Mouse (Mus musculus) lung, adult 2 months (tissue): ENCODE measurements around the gene Cib3. TPM values are rescaled to one million over a fixed set of nuclear protein-coding genes. Genes with fewer than 3 reads are reported as not detected.
A peak's percentile ranks its signal among the peaks of the same experiment; 100 is the strongest.

ENCODE experiments used
- DNase-seq: peaks from one replicate; pipeline ENCODE4 v3.0.0; 2022
- H3K4me1 ChIP-seq: fragments of 200-500 bp; 2 replicates; pipeline ENCODE4 v1.6.1; 2011; ENCODE audit warnings: low read length; ENCODE audit not compliant: control insufficient read depth, insufficient read depth
- H3K4me3 ChIP-seq: fragments of 200-500 bp; replicated peaks from 2 replicates; pipeline ENCODE3; 2011; ENCODE audit warnings: low read depth, mild to moderate bottlenecking, control low read depth, low read length; ENCODE audit errors: extremely low read depth
- CTCF ChIP-seq: fragments of 200-500 bp; IDR thresholded peaks from 2 replicates; pipeline ENCODE4 v1.5.1; 2011; ENCODE audit warnings: mild to moderate bottlenecking, low read length, control low read depth; ENCODE audit not compliant: insufficient read depth
- POLR2A ChIP-seq: fragments of 200-500 bp; IDR thresholded peaks from 2 replicates; pipeline ENCODE4 v1.6.1; 2011; ENCODE audit warnings: low read depth, mild to moderate bottlenecking, control low read depth, low read length, borderline replicate concordance; ENCODE audit errors: extremely low read depth
- WGBS: fragments of 180-500 bp; shearing (Covaris S2); methylation state at CpG from one replicate; pipeline ENCODE4 v1.1.7; 2018; 5-methylcytosine and 5-hydroxymethylcytosine counted together
- polyA plus RNA-seq: library from polyadenylated mRNA; depleted of rRNA; stranded (reverse); fragments of >200 nt; gene quantifications from 2 replicates; pipeline ENCODE4 v1.2.3, GENCODE M21; 2012

Cib3 gene
- polyA plus RNA-seq, 1 experiment: 0.25 TPM

GRCm38 (mm10) chr8:72211846-72212245 lies 791 bp downstream of the Cib3 start:
- TF ChIP-seq POLR2A (no peak), CTCF (no peak)
- DNase-seq: no peak
- 79% methylated on average over 1 of the region's 1 CpGs for WGBS
- Histone ChIP-seq H3K4me1 (no peaks in the 10 kb centered on the region), H3K4me3 (no peak overlapping the region)

DNA sequence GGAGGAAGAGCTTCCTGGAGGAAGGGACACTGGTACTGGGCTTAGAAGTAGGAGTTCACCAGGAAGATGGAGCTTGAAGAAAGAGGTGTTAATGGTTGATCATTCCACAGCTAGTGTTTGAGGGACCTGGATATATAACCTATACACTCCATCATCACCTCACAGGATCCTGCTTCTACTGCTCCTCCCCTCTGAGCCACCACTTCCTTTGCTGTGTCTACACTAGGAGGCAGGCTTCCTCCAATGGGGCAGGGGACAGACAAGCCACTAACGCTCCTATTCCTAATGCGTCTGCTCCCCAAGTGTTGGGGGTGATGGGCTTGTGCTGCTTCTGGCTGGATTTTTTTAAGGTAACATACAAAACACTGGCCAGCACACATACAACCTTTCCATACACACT lies 1.9 kb downstream of the Cib3 start:
- H3K4me3 ChIP-seq: no peak overlapping the region
- H3K4me1 ChIP-seq: no peaks in the 10 kb centered on the region
- no peak for DNase-seq
- WGBS: 51% methylated on average over 2 of the region's 2 CpGs
- TF ChIP-seq POLR2A: no peak
- TF ChIP-seq CTCF: no peak

GRCm38 (mm10) chr8:72210222-72210621 lies 2.4 kb downstream of the Cib3 start:
- DNase-seq: no peak
- WGBS: 68% methylated on average over 4 of the region's 4 CpGs
- TF ChIP-seq CTCF (no peak), POLR2A (no peak)
- Histone ChIP-seq H3K4me1 (no peaks in the 10 kb centered on the region), H3K4me3 (no peak overlapping the region)

DNA sequence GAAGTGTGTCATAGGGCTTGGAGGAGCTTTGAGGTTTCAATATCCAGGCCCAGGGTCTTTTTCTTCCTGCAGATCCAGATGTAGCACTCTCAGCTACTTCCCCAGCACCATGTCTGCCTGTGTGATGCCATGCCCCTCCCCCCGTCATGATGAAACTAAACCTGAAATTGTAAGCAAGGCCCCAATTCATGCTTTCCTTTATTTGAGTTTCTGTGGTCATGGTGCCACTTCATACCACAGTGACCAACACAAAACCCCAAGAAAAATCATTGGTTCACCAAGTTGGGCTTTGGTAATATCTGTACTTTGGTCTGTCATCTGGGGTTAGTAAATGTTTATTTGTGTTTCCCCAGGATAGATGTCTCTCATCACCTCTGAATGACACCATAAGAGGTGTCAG lies 4.1 kb downstream of the Cib3 start:
- 64% methylated on average over 1 of the region's 1 CpGs for WGBS

GRCm38 (mm10) chr8:72197997-72198396 lies 14.6 kb downstream of the Cib3 start:
- no peaks in the 10 kb centered on the region for H3K4me1 ChIP-seq
- DNase-seq: no peak
- WGBS: 55% methylated on average over 8 of the region's 8 CpGs
- no peak overlapping the region for H3K4me3 ChIP-seq
- TF ChIP-seq CTCF (no peak), POLR2A (no peak)

More for the DNA sequence above, 4.1 kb downstream of the Cib3 start:
- Histone ChIP-seq H3K4me1 (no peaks in the 10 kb centered on the region), H3K4me3 (no peak overlapping the region)
- no peak for DNase-seq
- no peak for TF ChIP-seq POLR2A
- no peak for TF ChIP-seq CTCF

DNA sequence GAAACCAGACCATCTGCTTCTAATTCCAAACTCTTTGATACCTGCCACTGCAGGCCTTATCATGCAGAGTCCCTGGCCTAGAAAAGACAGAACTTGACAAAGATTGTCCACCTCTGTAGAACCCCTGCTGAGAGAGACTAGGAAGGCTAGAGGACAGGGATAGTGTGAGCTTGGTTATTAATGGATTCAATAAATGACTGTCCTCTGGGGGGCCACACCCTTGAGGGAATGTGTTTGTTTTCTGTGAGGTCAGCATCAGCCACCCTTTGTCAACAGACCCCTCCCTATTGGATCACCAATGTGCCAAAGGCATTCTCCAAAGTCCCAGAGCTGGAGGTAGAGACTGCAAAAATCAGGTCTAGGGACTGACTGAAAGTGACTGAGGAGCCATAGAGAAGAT lies 20.6 kb downstream of the Cib3 start:
- no peak for TF ChIP-seq POLR2A
- Histone ChIP-seq H3K4me3 (no peak overlapping the region), H3K4me1 (no peaks in the 10 kb centered on the region)
- DNase-seq: no peak

DNA sequence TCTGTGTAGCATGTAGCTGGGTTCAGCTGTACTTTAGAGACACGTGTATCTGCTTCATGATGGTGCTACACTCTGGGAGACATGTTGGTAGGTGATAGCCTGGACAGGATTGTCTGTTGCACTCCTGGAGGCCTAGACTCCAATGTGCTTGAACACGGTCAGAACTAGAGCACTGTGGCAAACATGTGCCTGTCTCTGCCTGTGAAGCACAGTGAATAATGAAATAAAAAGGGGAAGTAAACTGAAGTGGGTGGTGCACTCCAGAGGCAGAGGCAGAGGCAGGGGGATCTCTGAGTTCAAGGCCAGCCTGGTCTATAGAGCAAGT lies 22.5 kb downstream of the Cib3 start:
- Histone ChIP-seq H3K4me1 (no peaks in the 10 kb centered on the region), H3K4me3 (peak overlapping the region; percentile 47)
- no peak for DNase-seq
- 44% methylated on average over 2 of the region's 2 CpGs for WGBS
- TF ChIP-seq CTCF (no peak), POLR2A (no peak)

DNA sequence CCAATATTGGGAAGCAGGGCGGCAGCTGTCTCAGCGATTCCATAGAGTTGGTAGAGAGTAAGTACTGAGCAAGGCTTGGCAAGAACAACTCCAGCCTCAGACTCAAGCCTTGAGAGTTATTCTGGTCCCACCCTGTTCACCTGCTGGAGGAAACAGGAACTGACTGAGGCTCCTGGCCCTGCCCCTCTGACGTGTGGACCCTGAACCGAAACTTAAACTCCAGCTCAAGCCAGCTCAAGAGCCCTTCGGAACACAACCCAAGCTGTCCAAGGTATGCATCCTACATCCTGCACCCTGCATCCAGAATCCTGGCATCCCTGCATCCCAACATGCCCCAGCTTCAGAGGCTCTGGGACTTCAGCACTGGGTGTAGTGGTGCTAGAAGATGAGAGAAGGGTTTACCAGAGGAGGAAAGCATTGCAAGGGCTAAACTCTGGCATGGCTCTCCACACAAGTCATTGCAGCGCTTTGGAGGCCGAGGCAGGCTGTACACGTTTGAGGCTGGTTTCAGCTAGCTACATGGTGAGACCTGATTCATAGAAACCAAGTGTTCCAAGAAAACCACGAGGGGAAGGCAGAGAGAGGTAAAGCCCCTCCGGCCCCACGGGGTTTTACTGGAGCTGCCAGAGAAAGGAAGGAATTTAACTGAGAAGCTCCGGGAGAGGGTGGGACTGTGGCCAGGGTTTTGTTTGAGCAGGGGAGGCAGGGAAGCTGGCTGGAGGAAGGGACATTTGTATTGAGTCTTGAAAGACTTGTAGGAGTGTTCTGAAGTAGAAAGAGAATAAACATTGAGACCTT lies 23.0 kb downstream of the Cib3 start, which contains the start of gene Hsh2d:
TSS of gene Hsh2d (plus strand) at position 222 of the 798 bp plus-strand sequence.
- TF ChIP-seq POLR2A: peak; percentile 27; the same call in 1 of the 2 replicates
- TF ChIP-seq CTCF: no peak
- Histone ChIP-seq H3K4me1 (no peaks in the 10 kb centered on the region), H3K4me3 (peak within 1 kb of the TSS; percentile 47)
- WGBS: 40% methylated on average over 12 of the region's 12 CpGs
- DNase-seq: peak; percentile 30

DNA sequence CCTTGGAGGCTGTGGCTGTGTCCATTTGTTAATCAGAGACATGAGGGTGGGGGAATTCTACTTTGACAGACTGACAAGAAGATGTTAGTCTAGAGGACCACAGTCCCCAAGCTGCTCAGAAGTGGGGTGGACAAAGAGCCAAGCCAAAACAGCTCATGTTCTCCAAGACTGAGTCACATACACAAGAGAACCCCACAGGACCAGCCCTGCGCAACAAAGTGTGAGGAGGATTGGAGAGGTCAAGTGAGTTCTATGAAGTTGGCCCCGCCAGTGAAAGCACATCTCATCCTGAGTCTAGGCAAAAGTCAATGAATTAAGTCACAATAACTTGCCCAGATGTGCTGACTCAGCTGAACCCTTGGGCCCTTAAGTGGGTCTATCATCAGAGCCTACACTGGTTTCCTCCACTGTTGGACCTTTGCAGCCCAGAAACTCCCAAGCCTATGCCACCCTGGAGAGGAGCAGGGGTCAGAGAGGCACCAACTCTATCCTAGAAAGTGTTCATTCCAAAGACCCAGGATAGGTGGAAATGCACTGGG lies 24.8 kb downstream of the Cib3 start:
- Histone ChIP-seq H3K4me1 (no peaks in the 10 kb centered on the region), H3K4me3 (no peak overlapping the region)
- no peak for DNase-seq
- WGBS: 88% methylated on average over 2 of the region's 2 CpGs
- TF ChIP-seq CTCF: no peak

DNA sequence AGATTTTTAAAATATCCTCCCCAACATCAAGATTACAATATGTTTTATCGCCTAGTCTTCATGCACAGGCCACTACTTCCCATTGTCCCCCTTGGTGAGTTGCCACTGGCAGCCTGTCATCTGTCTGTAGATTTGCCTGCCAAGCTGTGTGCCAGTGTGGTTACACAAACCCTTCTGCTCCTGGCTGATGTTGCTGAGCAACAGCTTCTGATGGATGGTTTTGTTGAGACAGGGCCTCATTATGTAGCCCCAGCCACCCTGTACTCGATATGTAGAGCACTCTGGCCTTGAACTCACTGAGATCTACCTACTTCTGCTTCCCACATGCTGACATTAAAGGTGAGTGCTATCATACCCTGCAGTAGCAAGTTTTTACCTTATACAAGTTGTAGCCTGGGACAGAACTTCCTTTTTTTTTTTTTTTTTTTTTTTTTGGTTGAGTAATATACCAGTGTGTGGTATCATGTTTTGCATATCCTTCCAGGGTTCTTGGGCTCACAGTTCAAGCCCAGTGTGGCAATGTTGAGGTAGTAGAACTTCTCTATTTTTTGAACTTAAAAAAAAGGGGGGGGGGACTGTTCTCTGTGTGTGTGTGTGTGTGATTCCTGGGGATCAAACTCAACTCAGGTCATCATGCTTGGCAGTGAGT lies 29.0 kb downstream of the Cib3 start:
- DNase-seq: no peak
- 62% methylated on average over 2 of the region's 2 CpGs for WGBS
- no peaks in the 10 kb centered on the region for H3K4me1 ChIP-seq
- no peak overlapping the region for H3K4me3 ChIP-seq
- TF ChIP-seq POLR2A (no peak), CTCF (no peak)
